Mouse (Mus musculus) right cerebral cortex, postnatal 4 days (tissue): ENCODE data around the gene Brpf1.
A peak's percentile ranks its signal among the peaks of the same experiment; 100 is the strongest.
"Not testable (repeated sequence)": the region's sequence is repeated elsewhere in the genome, so short reads cannot be mapped to it uniquely, and the experiment has no call there.

Experiments used
- DNase-seq: peaks from one replicate; pipeline ENCODE4 v3.0.0-alpha.2; 2022

Brpf1 gene

DNA sequence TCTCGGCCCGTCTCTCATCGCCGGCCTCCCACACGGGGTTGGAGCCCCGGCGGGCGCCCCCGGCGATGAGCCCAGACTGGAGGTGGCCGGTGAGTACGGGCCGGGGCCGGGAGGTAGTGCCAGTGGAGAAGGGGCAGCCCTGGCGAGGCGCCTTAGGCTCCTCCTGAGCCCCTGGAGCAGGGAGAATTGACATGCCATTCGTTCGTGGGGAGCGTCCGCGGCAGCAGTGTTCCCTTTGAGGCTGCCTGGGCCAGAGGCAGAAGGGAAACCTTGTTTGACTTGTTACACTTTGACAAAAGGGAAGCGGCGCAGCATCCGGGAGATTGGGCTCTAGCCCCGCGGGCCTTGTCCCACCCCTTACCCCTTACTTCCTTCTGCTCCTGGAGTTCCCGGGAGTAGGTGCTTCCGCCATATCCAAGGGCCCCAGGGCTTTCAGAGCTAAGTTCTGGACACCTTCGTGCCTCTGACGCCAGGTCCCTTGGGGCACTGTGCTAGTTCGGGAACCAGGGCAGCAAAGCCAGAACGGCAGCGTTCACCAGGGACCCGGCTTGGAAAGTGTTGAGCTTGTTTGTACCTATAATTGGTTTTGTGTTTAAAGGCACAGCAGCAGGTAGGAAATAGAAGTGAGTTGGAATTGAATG is 664 bp downstream of the Brpf1 start:
- DNase-seq = peak; percentile 31

DNA sequence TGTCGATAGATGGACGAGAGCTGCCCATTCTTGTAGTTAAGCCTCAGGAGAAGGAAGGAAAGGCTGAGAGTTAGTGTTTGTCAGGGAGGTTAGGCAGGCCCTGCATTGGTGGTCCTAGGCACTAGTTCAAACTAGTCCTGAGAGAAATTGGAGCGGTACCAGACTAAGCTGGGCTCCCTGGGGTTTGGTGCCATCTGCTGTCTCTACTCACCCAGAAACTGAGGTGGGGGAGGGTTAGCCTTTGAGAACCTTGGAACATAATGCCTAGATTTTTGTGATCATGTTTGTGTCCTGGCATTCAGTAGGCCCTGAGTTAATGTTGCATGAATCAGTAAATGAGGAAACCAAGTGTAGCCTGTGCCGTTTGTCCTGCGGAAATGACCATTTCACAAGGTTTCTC is 1.2 kb downstream of the Brpf1 start:
- no peak for DNase-seq

DNA sequence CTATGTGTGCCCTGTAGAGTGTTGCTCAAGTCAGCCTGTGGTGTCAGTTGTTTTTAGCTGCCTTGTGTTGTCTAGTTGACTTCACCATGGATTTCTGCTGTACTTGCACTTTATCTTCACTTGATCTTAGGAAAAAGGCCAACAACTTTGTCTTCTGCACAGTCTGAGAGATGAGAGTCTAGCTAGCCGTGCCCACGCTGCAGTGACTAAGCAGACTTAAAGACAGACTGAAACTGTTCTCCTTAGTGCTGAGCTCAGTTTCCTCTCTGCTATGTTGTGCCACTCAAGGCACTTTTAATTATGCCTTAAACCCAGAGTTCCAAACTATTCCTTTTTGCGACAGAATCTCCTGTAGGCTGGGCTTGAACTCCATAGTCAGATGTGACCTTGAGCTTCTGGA is 9.0 kb downstream of the Brpf1 start:
- DNase-seq = no peak

DNA sequence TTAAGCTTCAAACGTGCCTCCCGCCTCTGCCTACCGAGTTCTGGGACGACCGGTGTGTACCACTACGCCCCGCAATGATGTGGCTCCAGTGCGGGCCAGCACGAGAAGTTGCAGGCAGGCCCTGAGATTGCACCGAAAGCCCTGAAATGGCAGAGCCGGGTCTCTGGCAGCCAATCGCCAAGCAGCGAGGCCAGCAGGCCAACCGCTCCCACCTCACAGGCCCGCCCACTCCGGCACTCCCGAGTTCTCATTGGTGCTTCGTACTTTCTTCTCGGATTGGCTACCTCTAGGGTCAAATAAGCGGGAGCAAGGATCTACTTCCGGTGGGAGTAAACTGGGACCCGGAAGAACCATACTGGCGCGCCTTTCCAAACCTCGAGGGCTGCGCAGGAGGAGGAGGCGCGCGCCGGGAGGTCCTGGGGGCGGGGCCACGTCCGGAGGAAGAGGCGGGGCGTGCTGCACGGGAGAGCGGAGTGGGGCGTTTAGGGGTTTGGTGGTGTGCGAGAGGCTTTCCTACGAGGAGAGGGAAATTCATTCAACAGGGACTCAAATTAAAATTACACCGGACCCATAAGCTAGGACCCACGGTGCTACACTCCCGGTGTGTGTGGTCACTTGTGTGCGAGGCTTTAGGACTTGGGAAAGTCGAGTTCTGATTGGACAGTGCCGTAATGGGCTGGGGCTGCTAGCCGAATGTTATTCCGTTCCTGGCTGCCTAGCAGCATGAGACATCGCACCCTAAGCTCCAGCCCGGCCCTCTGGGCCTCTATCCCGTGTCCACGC is 19.8 kb downstream of the Brpf1 start, which contains the start of gene Ogg1:
Ogg1 (plus strand) TSS at position 440 of the 783 bp plus-strand sequence.
- DNase-seq = peak; percentile 94

DNA sequence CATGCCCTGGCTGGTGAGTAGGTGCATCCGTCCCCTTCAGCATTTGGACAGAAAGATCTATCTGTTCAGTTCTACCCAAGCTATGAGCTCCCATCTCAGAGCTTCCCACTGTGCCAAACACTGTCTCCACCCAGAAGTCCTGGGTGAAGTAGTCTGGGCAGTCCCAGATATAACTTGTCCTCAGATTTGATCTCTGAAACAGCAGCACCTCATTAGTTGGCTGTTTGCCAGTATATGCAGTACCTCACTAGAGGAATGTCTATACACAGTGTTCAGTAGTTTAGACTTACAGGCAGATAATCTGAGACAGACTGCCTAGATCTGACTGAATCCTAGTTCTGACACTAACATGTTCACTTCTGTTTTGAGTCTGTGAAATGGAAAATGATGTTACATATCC is 22.5 kb downstream of the Brpf1 start:
- no peak for DNase-seq

DNA sequence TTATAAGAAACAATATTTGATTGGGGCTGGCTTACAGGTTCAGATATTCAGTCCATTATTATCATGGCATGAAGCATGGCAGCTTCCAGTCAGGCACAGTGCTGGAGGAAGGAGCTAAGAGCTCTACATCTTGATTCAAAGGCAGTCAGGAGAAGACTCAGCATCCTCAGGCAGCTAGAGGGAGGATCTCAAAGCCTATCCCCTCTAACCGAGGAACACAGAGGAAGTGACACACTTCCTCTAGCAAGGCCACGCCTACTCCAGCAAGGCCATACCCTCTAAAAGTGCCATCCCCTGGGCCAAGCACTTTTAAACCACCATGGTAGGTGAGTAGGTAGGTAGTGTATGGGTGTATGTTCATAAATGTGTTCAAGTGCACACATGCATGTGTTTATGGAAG is 23.6 kb downstream of the Brpf1 start:
- no peak for DNase-seq

DNA sequence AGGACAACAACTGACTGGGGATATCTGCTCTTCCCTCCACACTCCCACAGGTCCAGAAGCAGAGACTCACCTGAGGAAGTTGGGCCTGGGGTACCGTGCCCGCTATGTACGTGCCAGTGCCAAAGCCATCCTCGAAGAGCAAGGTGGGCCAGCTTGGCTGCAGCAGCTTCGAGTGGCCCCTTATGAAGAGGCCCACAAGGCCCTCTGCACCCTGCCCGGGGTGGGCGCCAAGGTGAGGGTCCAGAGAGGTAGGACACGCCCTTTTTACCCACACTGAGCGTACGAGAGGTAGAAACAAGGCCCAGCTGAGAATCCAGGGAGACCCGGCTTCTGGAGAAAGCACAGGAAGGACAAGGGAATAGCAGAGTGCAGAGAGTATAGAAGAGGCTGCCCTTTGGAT is 24.8 kb downstream of the Brpf1 start:
- no peak for DNase-seq

DNA sequence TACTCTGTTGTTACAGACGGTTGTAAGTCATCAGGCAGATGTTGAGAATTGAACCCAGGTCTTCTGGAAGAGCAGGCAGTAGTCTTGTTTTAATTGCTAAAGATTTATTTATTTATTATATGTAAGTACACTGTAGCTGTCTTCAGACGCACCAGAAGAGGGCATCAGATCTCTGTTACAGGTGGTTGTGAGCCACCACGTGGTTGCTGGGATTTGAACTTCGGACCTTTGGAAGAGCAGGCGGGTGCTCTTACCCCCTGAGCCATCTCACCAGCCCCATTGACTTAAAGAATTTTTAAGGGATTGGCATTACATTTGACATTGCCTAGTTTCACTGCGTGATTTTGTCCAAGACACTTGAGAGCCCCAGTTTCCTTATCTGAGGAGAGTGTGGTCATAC is 25.8 kb downstream of the Brpf1 start:
- DNase-seq = not testable (repeated sequence)

DNA sequence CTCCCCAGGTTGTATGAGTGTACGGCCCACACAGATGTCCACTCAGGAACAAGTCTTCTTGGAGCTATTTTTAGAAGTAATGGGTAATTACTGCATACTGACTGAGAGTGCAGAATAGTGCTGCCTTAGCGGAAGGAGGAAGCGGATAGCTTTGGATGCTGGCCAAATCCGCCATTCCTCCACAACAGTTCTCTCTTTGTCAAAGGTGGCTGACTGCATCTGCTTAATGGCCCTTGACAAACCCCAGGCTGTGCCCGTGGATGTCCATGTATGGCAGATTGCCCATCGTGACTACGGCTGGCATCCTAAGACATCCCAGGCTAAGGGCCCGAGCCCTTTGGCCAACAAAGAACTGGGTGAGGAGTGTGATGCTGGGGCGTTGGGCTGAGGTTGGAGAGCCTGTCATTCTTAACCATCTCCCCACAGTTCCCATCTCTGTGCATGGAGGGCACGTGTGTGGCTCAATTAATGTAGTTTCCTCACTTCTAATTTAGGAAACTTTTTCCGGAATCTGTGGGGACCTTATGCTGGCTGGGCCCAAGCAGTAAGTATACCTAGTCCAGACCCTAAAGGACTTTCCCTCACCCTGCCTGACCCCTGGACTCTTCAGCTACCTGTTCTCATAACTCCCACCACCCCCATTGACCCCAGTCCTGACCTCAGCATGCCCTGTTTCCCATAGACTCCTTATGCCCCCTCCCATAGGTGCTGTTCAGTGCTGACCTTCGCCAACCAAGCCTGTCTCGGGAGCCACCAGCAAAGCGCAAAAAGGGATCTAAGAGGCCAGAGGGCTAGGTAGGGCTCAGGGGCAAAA is 26.4 kb downstream of the Brpf1 start:
- peak; percentile 67 for DNase-seq

DNA sequence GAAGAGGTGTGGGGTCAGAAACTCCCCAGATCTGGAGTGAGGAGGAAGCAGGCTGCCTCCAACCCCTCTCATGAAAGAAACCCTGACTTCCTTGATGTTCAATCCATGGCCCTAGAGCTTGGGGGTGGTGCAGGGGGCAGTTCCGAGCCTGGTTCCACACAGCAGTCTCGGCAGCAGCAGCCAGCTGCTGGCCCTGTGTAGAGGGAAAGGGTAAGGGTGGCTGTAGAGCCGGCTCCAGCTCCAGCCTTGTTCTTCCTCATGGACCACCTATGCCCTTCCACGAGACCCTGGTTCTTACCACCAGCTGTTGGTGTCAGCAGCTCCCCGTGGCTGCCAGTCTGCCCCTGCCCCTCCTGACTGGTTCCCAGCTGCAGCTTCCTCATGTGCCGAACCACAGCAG is 27.3 kb downstream of the Brpf1 start:
- no peak for DNase-seq

DNA sequence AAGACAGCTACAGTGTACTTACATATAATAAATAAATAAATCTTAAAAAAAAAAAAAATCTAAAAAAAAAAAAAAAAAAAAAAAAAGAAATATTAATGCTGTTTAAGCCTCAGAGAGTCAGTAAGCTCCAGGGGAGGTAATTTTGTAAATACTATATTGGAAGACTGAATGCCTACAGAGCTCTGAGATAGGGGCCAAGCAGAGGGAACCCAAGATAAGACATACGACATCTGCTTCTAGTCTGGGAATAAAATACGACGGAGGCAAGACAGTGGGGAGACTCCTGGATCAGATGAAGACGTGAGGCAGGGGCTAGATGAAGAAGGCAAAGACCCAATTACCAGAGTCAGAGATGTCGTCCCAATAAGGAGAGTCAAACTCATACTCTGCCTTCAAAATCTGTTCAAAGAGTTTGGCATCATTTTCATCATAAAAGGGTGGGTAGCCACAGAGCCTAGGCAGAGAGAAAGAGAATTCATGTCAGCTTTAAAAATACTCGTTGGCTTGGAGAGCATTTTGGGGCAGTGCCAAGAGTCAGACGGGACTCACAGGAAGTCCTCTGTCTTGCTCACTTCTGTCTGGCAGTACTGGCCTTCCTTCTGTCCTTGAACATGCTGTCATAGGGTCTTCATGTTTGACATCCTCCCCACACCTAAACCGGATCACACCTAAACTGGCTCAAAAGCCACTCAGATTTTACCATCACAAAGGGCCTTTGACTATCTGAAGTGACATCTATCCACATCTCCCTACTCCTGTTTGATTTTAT is 30.1 kb downstream of the Brpf1 start:
- DNase-seq = no peak

DNA sequence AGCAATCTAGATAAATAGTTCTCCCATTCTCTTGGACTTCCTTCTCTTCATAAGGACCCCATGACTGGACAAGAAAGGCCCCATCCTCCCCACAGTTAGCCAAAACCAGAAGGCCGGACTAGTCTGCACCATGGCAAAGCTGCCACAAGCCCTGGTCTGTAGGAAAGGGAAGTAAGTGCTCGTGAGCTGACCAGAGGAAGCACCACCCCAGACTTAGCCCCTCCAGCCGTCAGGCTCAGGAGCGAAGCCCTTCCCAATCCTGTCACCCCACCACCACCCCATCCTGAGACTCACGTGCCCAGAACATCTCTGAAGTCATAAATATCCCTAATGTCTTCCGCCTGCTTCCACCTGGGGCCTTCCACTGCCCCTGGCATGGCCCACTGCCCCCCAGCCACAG is 34.6 kb downstream of the Brpf1 start:
- DNase-seq = no peak

DNA sequence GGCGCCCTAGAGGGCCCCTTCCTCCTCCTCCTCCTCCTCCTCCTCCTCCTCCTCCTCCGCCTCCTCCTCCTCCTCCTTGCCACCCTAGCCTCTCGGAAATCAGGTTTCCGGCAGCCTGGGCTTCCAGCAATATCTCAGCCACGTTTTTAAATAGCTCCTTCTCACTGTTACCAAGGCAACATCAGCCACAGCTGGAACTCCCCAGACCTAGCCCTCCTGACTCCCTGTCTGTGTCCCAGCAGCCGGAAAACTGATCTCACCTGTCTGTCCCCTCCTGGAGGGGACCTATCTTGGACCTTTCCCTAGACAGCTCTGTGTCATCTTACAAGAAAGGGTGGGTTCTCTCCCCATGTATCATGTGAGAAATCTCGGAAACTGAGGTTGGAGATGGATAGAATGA is 35.4 kb downstream of the Brpf1 start:
- no peak for DNase-seq

DNA sequence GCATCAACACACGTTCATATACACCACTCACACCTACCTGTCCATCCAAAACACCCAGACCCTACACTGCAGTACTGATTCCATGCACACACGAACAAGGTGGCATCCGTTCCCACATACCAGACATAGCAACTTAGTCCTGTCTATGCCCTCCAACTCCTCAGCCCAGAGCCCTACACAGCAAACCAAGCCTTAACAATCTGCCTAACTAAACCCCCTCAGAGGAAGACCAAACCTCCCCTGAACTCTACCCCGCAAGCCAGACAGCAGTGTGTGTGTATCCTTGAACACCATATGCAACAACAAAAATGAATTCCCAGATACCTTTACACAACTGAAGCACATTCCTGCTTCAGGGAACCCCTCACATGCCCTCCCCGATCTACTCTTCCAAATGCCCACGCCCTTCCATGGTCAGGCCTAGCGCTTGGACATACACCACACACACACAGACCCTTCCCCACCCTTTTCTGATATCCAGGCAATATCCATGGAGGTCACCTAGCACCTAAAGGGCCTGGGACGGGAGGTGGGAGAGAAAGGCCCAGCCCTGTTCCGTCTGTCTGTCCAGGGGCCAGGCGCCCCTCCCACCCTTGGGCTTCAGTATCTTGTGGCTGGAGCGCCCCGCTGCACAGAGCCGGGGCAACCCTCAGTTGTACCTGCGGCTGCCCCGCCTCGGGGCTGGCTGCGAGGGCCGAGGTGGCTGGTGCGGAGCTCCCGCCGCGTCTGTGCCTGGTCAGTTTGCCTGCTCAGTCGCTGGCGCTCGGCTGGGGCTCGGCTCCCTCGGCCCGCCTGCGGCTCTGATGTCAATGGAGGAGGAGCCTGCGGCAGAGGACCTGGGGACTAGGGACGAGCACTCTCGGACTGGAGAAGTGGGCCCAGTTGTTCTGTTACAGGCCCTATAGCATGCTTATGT is 36.5 kb downstream of the Brpf1 start, which contains the start of gene Camk1:
Camk1 (minus strand) TSS at position 808 of the 916 bp plus-strand sequence.
- peak; percentile 70 for DNase-seq

DNA sequence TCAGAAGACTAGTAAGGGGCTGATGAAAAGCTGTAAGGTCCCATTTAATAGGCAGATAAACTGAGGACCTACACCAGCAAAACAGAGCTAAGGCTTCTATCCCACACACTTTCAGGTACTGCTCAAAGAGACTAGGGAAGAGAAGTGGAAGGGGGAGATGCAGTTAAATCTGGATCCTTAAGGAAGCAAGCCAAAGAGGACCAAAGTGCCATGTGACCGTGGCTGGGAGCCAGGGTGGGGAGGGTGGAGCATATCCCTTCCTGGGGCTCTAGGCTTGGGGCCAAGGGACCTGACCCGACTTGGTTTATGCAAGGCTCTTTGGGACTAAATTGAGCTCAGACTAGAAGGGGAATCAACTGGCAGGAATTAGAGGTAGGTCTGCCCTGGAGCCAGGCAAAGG is 37.4 kb downstream of the Brpf1 start:
- DNase-seq = peak; percentile 53

DNA sequence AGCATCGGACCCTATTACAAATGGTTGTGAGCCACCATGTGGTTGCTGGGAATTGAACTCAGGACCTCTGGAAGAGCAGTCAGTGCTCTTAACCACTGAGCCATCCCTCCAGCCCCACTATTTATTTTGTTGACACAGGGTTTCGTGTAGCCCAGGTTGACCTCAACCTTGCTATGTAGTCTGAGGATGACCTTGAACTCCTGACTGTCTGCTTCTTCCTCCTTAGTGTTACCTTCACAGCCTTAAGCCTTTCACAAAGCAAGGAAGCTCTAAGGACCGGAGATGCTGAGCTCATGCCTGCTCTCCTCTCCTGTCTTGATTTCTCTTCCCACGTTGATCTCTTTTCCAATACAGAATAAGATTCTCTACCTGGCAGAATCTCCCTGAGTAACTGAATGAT is 40.0 kb downstream of the Brpf1 start:
- no peak for DNase-seq

DNA sequence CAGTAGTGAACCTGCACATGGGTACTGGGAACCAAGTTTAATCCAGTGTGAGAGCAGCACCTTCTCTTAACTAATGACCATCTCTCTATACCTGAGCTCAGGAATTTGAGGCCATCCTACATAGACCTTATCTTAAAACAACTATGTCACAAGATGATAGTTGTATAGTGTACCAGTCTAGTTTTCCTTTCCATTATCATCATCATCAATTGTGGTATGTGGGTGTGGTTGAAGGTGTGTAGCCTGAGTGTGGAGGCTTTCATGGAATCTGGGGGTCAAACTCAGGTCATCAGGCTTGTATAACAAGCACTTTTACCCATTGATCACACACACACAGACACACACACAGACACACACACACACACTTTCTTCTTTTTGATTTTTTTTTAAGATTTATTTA is 43.6 kb downstream of the Brpf1 start:
- DNase-seq = no peak

DNA sequence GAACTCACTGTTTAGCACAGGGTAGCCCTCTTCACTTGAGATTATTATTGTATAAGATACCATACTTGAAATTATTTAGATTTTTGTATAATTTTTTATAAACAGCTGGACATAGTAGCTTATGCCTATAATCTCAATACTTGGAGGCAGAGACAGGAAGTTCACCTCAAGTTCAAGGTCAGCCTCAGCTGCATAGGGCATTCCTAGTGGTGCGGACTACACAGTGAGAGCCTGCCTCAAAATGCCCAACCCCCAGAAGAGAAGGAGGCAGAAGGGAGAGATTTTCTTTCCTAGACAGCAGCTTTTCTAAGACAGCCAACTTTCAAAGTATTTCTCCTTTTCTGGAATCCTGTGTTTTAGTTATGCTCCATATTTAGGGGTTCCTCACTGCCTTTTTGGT is 44.2 kb downstream of the Brpf1 start:
- DNase-seq = no peak

DNA sequence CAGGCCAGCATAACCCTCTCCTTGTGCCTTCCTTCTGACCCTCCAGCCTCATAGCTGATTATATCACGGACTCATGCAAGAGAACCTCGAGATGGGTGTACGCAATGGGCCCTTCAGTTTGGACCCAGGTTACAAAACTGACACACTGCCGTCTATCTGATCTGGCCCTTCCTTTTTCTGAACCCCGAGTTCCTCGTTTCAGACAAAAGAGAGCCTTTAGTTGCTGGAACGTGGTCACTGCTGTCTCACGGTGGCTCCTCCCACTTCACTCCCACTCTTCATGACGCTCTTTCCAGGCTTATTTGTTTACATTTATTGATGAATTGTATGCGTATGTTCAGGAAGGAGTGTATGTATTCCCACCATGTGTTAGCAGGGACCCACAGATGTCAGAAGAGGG is 44.7 kb downstream of the Brpf1 start:
- DNase-seq = no peak

DNA sequence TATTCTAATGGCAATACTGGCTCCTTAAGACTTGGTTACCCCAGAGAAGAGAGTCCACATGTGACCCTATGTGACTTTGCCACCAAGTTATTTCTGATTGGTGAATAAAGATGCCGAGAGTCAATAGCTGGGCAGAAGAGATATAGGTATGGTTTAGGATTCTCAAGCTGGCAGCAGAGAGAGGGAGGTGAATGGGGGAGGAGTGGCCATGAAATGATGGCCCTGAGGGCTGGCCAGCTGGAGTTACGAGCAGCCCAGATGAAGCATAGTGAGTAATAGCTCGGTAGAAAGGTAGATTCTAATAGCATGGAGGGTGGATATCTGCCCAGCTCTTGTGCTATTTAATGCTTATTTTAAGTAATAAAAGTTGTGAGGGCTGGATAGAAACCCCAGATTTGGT is 45.9 kb downstream of the Brpf1 start:
- DNase-seq = no peak

DNA sequence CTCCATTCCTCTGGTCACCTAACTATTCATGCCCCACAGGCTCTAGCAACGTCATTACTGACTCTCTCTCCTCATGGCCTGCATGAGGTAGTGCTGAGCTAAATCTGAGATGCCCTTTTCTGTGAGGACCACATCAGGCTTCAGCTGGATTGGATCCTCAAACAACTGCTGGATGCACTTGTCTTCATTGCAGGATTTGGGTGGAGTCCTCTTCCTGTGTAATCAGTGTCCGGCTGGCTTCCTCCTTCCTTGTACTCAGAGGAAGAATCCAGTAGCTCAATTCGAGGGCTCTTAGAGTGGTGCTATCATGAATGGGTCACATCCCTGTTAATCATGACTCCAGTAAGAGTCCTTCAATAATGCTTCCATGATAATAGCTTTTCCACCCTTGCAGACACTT is 46.8 kb downstream of the Brpf1 start:
- no peak for DNase-seq

DNA sequence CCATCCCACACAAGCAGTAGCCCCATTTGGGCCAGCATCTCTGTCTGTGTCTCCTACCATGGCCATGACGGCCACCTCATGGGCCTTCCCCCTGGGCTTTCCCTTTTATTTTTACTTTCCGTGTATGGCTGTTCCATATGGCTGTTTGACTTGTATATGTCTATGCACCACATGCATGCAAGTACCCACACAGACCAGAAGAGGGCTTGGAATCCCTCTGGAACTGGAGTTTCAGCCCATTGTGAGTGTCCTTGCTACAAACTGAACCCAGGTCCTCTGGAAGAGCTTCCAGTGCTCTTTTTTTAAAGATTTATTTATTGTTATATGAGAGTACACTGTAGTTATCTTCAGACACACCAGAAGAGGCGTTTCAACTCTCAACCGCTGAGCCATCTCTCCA is 54.5 kb downstream of the Brpf1 start:
- no peak for DNase-seq
